Mouse (Mus musculus) thymus, postnatal 4 days (tissue): ENCODE results near the gene H2afb2.

ENCODE experiments used
- DNase-seq: peaks from one replicate; pipeline ENCODE4 v3.0.0; 2021

The H2afb2 gene

DNA sequence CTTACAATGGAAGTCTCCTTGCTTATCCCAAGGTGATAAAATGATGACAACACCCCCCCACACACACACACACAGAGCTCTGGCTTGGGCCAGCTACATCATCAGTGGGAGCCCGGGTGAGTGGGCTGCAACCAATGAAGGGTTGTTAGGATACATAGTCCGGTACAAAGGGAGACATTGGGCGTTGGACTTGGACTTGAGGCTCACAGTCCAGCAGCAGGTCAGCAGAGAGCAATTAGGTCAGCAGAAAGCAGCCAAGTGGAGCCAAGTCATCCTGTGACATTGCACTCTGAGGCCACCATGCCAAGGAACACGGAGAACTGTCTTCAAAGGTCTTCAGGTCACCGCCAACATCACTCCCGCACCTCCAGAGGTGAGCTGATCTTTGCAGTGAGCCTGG, at the start of gene H2afb2:
TSS of gene H2afb2 (plus strand) at position 301 of the 400 bp plus-strand sequence.
- no peak for DNase-seq
